ENCODE assay signal across 16 mouse cellular contexts in genomic region chr15:21458098-21458497, GRCm38 (mm10).
"Had no signal": no experiment of that assay in that cellular context is flagged by ENCODE, and none has a peak within 500 bp of the region (broad histone marks: within the 10 kb centered on the region; RNA-seq: fewer than 3 reads in every experiment).

No protein-coding gene starts in this region.

- H3K9ac ChIP-seq: neural tube, embryonic 12.5 days; neural tube, embryonic 13.5 days; neural tube, embryonic 15.5 days; stomach, embryonic 15.5 days had no signal

- H3K27me3 ChIP-seq: neural tube, embryonic 12.5 days; neural tube, embryonic 13.5 days; neural tube, embryonic 15.5 days; stomach, embryonic 15.5 days had no signal

- H3K4me1 ChIP-seq: neural tube, embryonic 12.5 days; neural tube, embryonic 13.5 days; neural tube, embryonic 15.5 days; stomach, embryonic 15.5 days had no signal

- H3K4me3 ChIP-seq: neural tube, embryonic 12.5 days; neural tube, embryonic 13.5 days; neural tube, embryonic 15.5 days; stomach, embryonic 15.5 days had no signal

- DNase-seq: retina, postnatal 1 day; right cerebral cortex, adult 18-20 months; right cerebral cortex, postnatal 14 days; right cerebral cortex, postnatal 25 days; right cerebral cortex, postnatal 4 days; spleen, adult 18-20 months; thymus, adult 18-20 months; thymus, adult 2 months; thymus, postnatal 14 days; thymus, postnatal 25 days; thymus, postnatal 4 days had no signal

- H3K27ac ChIP-seq: neural tube, embryonic 12.5 days; neural tube, embryonic 13.5 days; neural tube, embryonic 15.5 days; stomach, embryonic 15.5 days; stomach, postnatal 0 days had no signal

- H3K36me3 ChIP-seq: neural tube, embryonic 12.5 days; neural tube, embryonic 13.5 days; neural tube, embryonic 15.5 days; stomach, embryonic 15.5 days had no signal

- H3K9me3 ChIP-seq: neural tube, embryonic 12.5 days; neural tube, embryonic 13.5 days; neural tube, embryonic 15.5 days; stomach, embryonic 15.5 days had no signal
